Mouse (Mus musculus): ENCODE data around the gene Pde7b. TPM values are rescaled to one million over a fixed set of nuclear protein-coding genes. Genes with fewer than 3 reads are reported as not detected.
A peak's percentile ranks its signal among the peaks of the same experiment; 100 is the strongest.

The Pde7b gene
- polyA plus RNA-seq, 1 experiment: 25.4 TPM

- no peak overlapping the region for H3K27ac ChIP-seq (ENCODE audit: insufficient read depth, low read length)
- no peaks in the 10 kb centered on the region for H3K4me1 ChIP-seq (ENCODE audit: control insufficient read depth, insufficient read depth, low read length)
- TF ChIP-seq CTCF (IDR thresholded peaks at IDR 0.05; ENCODE audit: extremely low read depth, insufficient read depth, low read length) (no peak), POLR2A (IDR thresholded peaks at IDR 0.05; ENCODE audit: extremely low read depth, insufficient read depth, low read length) (no peak)
- H3K4me3 ChIP-seq (ENCODE audit: insufficient read depth, low read length): no peak overlapping the region
These were observed 223.7 kb downstream of the Pde7b start for GRCm38 (mm10) chr10:20501221-20501620.

GRCm38 (mm10) chr10:20495051-20495450 is 229.8 kb downstream of the Pde7b start:
- TF ChIP-seq POLR2A (IDR thresholded peaks at IDR 0.05; ENCODE audit: extremely low read depth, insufficient read depth, low read length) (no peak), CTCF (IDR thresholded peaks at IDR 0.05; ENCODE audit: extremely low read depth, insufficient read depth, low read length) (no peak)
- peaks cover 1% of the 10 kb centered on the region; the same call in 1 of the 2 replicates for H3K4me1 ChIP-seq (ENCODE audit: control insufficient read depth, insufficient read depth, low read length)
- H3K4me3 ChIP-seq (ENCODE audit: insufficient read depth, low read length): no peak overlapping the region
- H3K27ac ChIP-seq (ENCODE audit: insufficient read depth, low read length): no peak overlapping the region

- TF ChIP-seq POLR2A (IDR thresholded peaks at IDR 0.05; ENCODE audit: extremely low read depth, insufficient read depth, low read length): no peak
- TF ChIP-seq CTCF (IDR thresholded peaks at IDR 0.05; ENCODE audit: extremely low read depth, insufficient read depth, low read length): no peak
These were observed 230.9 kb downstream of the Pde7b start for GRCm38 (mm10) chr10:20493826-20494455.

GRCm38 (mm10) chr10:20492216-20492964 is 232.5 kb downstream of the Pde7b start:
- no peak overlapping the region for H3K4me3 ChIP-seq (ENCODE audit: insufficient read depth, low read length)
- TF ChIP-seq POLR2A (IDR thresholded peaks at IDR 0.05; ENCODE audit: extremely low read depth, insufficient read depth, low read length) (no peak), CTCF (IDR thresholded peaks at IDR 0.05; ENCODE audit: extremely low read depth, insufficient read depth, low read length) (no peak)
- H3K4me1 ChIP-seq (ENCODE audit: control insufficient read depth, insufficient read depth, low read length): peaks cover 1% of the 10 kb centered on the region; the same call in 1 of the 2 replicates
- no peak overlapping the region for H3K27ac ChIP-seq (ENCODE audit: insufficient read depth, low read length)

More at GRCm38 (mm10) chr10:20493826-20494455, 230.9 kb downstream of the Pde7b start:
- H3K4me1 ChIP-seq (ENCODE audit: control insufficient read depth, insufficient read depth, low read length): peaks cover 1% of the 10 kb centered on the region; the same call in 1 of the 2 replicates
- H3K27ac ChIP-seq (ENCODE audit: insufficient read depth, low read length): no peak overlapping the region
- H3K4me3 ChIP-seq (ENCODE audit: insufficient read depth, low read length): no peak overlapping the region

- H3K4me3 ChIP-seq (ENCODE audit: insufficient read depth, low read length): no peak overlapping the region
- TF ChIP-seq CTCF (IDR thresholded peaks at IDR 0.05; ENCODE audit: extremely low read depth, insufficient read depth, low read length): no peak
- no peak for TF ChIP-seq POLR2A (IDR thresholded peaks at IDR 0.05; ENCODE audit: extremely low read depth, insufficient read depth, low read length)
- no peak overlapping the region for H3K27ac ChIP-seq (ENCODE audit: insufficient read depth, low read length)
- H3K4me1 ChIP-seq (ENCODE audit: control insufficient read depth, insufficient read depth, low read length): peaks cover 1% of the 10 kb centered on the region; the same call in 1 of the 2 replicates
These were observed 234.1 kb downstream of the Pde7b start for GRCm38 (mm10) chr10:20490775-20491174.

- Histone ChIP-seq H3K4me1 (ENCODE audit: control insufficient read depth, insufficient read depth, low read length) (peaks cover 1% of the 10 kb centered on the region; the same call in 1 of the 2 replicates), H3K4me3 (ENCODE audit: insufficient read depth, low read length) (no peak overlapping the region), H3K27ac (ENCODE audit: insufficient read depth, low read length) (no peak overlapping the region)
- no peak for TF ChIP-seq CTCF (IDR thresholded peaks at IDR 0.05; ENCODE audit: extremely low read depth, insufficient read depth, low read length)
- no peak for TF ChIP-seq POLR2A (IDR thresholded peaks at IDR 0.05; ENCODE audit: extremely low read depth, insufficient read depth, low read length)
These were observed 234.6 kb downstream of the Pde7b start for GRCm38 (mm10) chr10:20490281-20490680.

GRCm38 (mm10) chr10:20486461-20487253 is 238.2 kb downstream of the Pde7b start:
- TF ChIP-seq POLR2A (IDR thresholded peaks at IDR 0.05; ENCODE audit: extremely low read depth, insufficient read depth, low read length) (no peak), CTCF (IDR thresholded peaks at IDR 0.05; ENCODE audit: extremely low read depth, insufficient read depth, low read length) (no peak)
- Histone ChIP-seq H3K27ac (ENCODE audit: insufficient read depth, low read length) (peak overlapping the region; percentile 50; the same call in 1 of the 2 replicates), H3K4me1 (ENCODE audit: control insufficient read depth, insufficient read depth, low read length) (no peaks in the 10 kb centered on the region), H3K4me3 (ENCODE audit: insufficient read depth, low read length) (no peak overlapping the region)

GRCm38 (mm10) chr10:20485816-20486215 is 239.1 kb downstream of the Pde7b start:
- H3K4me1 ChIP-seq (ENCODE audit: control insufficient read depth, insufficient read depth, low read length): no peaks in the 10 kb centered on the region
- no peak overlapping the region for H3K4me3 ChIP-seq (ENCODE audit: insufficient read depth, low read length)
- peak overlapping the region; percentile 50; the same call in 1 of the 2 replicates for H3K27ac ChIP-seq (ENCODE audit: insufficient read depth, low read length)
- TF ChIP-seq CTCF (IDR thresholded peaks at IDR 0.05; ENCODE audit: extremely low read depth, insufficient read depth, low read length) (no peak), POLR2A (IDR thresholded peaks at IDR 0.05; ENCODE audit: extremely low read depth, insufficient read depth, low read length) (no peak)

GRCm38 (mm10) chr10:20479481-20479880 is 245.4 kb downstream of the Pde7b start:
- no peak overlapping the region for H3K27ac ChIP-seq (ENCODE audit: insufficient read depth, low read length)
- TF ChIP-seq POLR2A (IDR thresholded peaks at IDR 0.05; ENCODE audit: extremely low read depth, insufficient read depth, low read length) (no peak), CTCF (IDR thresholded peaks at IDR 0.05; ENCODE audit: extremely low read depth, insufficient read depth, low read length) (no peak)
- H3K4me3 ChIP-seq (ENCODE audit: insufficient read depth, low read length): no peak overlapping the region
- no peaks in the 10 kb centered on the region for H3K4me1 ChIP-seq (ENCODE audit: control insufficient read depth, insufficient read depth, low read length)
